Mouse (Mus musculus) erythroblast, embryonic 14.5 days (primary cell): ENCODE measurements around the gene Mmp2.

ENCODE experiments used
- GATA1 ChIP-seq: IDR thresholded peaks from 2 replicates; pipeline ENCODE4 v1.6.1; 2012; ENCODE audit warnings: low read length, inconsistent platforms, mixed read lengths
- TAL1 ChIP-seq: IDR thresholded peaks from 3 replicates; pipeline ENCODE4 v1.6.1; 2012; ENCODE audit warnings: low read length, inconsistent platforms, mixed read lengths

GRCm38 (mm10) chr8:92780976-92781375 is 46.1 kb upstream of the Mmp2 start:
- no peak for TF ChIP-seq TAL1
- no peak for TF ChIP-seq GATA1
